Mouse (Mus musculus) limb, embryonic 14.5 days (tissue): ENCODE data around the gene Tmem33. TPM values are rescaled to one million over a fixed set of nuclear protein-coding genes. Genes with fewer than 3 reads are reported as not detected.

Experiments used
- ATAC-seq: fragments of 200-750 bp; cut with Nextera tagmentation; 2 replicates; pipeline ENCODE4 v1.8.0; 2017; ENCODE audit warnings: low read depth, moderate number of reproducible peaks, moderate TSS enrichment; ENCODE audit not compliant: low FRiP score
- DNase-seq: peaks from one replicate; pipeline ENCODE4 v3.0.0-alpha.2; 2015; ENCODE audit warnings: low spot score
- H3K27ac ChIP-seq: fragments of 300-500 bp; sonication (generic); replicated peaks from 2 replicates; pipeline ENCODE4 v1.5.1; 2014; ENCODE audit warnings: low read depth, mild to moderate bottlenecking, low read length, moderate library complexity, mixed read lengths
- H3K27me3 ChIP-seq: fragments of 300-500 bp; sonication (generic); 2 replicates; pipeline ENCODE4 v1.6.1; 2014; ENCODE audit warnings: low read length, mixed read lengths; ENCODE audit not compliant: control insufficient read depth, insufficient read depth
- H3K36me3 ChIP-seq: fragments of 300-500 bp; sonication (generic); 2 replicates; pipeline ENCODE4 v1.6.1; 2014; ENCODE audit warnings: mild to moderate bottlenecking, low read length, moderate library complexity, mixed read lengths; ENCODE audit not compliant: control insufficient read depth, insufficient read depth
- H3K4me1 ChIP-seq: fragments of 300-500 bp; sonication (generic); 2 replicates; pipeline ENCODE4 v1.6.1; 2014; ENCODE audit warnings: antibody characterized with exemption, low read length, mixed read lengths; ENCODE audit not compliant: control insufficient read depth, insufficient read depth
- H3K4me2 ChIP-seq: fragments of 300-500 bp; sonication (generic); replicated peaks from 2 replicates; pipeline ENCODE4 v1.6.1; 2014; ENCODE audit warnings: low read depth, mild to moderate bottlenecking, low read length, moderate library complexity; ENCODE audit not compliant: severe bottlenecking
- H3K4me3 ChIP-seq: fragments of 300-500 bp; sonication (generic); replicated peaks from 2 replicates; pipeline ENCODE4 v1.5.1; 2014; ENCODE audit warnings: low read length
- H3K9ac ChIP-seq: fragments of 300-500 bp; sonication (generic); 2 replicates; pipeline ENCODE4 v1.6.1; 2014; ENCODE audit warnings: mild to moderate bottlenecking, low read depth, low read length, moderate library complexity; ENCODE audit not compliant: severe bottlenecking
- H3K9me3 ChIP-seq: fragments of 300-500 bp; sonication (generic); 2 replicates; pipeline ENCODE4 v1.6.1; 2016; ENCODE audit warnings: low read length; ENCODE audit not compliant: control insufficient read depth
- POLR2A ChIP-seq: fragments of 200-500 bp; IDR thresholded peaks from 2 replicates; pipeline ENCODE4 v1.8.0; 2012; ENCODE audit warnings: inconsistent platforms, mild to moderate bottlenecking, moderate library complexity, borderline replicate concordance; ENCODE audit not compliant: insufficient read depth, insufficient read length; ENCODE audit errors: extremely low read depth
- WGBS: fragments of 180-500 bp; shearing (Covaris S2); extraction: QIAGEN DNeasy Blood & Tissue Kit; methylation state at CpG from one replicate; pipeline ENCODE4 v1.1.7; 2014; 5-methylcytosine and 5-hydroxymethylcytosine counted together
- polyA plus RNA-seq, 2 experiments: library from polyadenylated mRNA; depleted of rRNA in 1 of 2; stranded (reverse) in 1 of 2; unstranded in 1 of 2; fragments of >200 nt; fragmentation: Nextera tagmentation in 1 of 2; extraction: Ambion mirVana in 1 of 2; gene quantifications; 2 replicates each; pipeline versions ENCODE4 v1.2.1 to v1.2.3; 2012 to 2014

The Tmem33 gene
- polyA plus RNA-seq, 2 experiments: 55.4 to 77.5 TPM

DNA sequence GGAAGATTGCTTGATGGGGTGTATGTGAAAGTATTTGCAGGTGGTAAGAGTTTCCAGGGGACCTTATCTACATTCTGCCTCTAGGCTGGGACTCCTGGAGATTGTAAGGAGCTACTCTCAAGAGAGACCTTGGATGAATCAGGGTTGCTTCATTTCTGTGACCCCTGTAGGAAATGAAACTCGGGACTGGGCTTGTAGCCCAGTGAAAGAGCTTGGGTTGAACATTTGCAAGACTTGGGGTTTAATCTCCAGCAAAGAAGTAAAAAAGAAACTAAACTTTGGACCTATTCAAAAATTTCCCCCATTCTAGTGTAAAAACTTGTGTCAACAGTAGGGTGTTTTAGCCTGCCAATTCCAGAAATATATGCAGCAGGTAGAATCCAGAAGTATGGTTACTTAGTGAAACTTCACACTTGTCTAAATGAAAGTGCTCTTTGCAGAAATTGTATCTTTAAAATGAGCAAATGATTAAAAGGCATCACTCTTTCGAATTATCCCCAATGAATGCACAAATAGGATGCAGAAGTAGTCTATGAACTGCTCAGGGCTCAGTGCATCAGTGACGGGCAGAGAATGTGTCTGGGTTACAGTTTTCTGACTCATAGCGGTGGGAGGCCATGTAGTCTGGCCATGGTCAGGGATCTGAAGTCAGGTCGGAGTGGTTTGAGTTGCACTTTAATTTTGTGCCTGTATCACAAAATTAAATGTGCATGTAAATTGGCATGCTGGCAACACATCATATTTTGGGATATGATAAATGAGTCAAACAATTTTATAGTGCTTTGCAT lies 36.9 kb downstream of the Tmem33 start:
- Histone ChIP-seq H3K9me3 (no peaks in the 10 kb centered on the region), H3K27ac (no peak overlapping the region), H3K4me3 (no peak overlapping the region), H3K9ac (no peak overlapping the region), H3K36me3 (peaks cover 3% of the 10 kb centered on the region; the same call in 1 of the 2 replicates), H3K4me2 (no peak overlapping the region), H3K4me1 (no peaks in the 10 kb centered on the region), H3K27me3 (no peaks in the 10 kb centered on the region)
- DNase-seq (no peak), ATAC-seq (no peak)
- WGBS: 80% methylated on average over 5 of the region's 5 CpGs
- TF ChIP-seq POLR2A: no peak

DNA sequence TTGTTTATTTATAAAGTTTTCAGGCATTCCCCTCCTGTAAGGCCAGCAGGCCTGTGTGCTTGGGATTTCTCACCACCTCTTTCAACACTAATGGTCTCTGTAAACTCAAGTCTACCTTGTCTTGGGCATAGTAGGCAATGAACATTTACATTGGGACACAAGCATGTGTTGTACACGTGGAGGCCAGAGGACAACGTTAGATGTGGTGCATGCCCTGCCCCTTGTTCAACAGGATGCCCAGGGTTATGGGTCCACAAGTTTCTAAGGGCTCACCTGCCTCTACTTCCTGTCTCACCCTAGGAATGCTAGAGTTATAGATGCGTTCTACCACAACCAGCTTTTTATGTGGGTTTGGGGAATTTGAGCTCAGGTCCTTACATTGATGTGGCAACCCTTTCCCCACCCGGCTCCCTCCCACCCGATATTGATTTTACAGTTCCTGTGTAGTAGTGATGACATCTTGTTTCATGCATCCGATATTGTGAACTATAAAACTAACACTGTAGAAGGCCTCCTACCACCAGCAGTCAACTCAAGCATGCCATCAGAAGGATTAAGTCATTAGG lies 39.6 kb downstream of the Tmem33 start:
- no peaks in the 10 kb centered on the region for H3K27me3 ChIP-seq
- no peak overlapping the region for H3K27ac ChIP-seq
- no peak for TF ChIP-seq POLR2A
- H3K4me3 ChIP-seq: no peak overlapping the region
- H3K4me1 ChIP-seq: no peaks in the 10 kb centered on the region
- WGBS: 80% methylated on average over 6 of the region's 6 CpGs
- no peak overlapping the region for H3K4me2 ChIP-seq
- no peak for DNase-seq
- no peak overlapping the region for H3K9ac ChIP-seq
- H3K9me3 ChIP-seq: no peaks in the 10 kb centered on the region
- no peak for ATAC-seq
- peaks cover 3% of the 10 kb centered on the region; the same call in 1 of the 2 replicates for H3K36me3 ChIP-seq

DNA sequence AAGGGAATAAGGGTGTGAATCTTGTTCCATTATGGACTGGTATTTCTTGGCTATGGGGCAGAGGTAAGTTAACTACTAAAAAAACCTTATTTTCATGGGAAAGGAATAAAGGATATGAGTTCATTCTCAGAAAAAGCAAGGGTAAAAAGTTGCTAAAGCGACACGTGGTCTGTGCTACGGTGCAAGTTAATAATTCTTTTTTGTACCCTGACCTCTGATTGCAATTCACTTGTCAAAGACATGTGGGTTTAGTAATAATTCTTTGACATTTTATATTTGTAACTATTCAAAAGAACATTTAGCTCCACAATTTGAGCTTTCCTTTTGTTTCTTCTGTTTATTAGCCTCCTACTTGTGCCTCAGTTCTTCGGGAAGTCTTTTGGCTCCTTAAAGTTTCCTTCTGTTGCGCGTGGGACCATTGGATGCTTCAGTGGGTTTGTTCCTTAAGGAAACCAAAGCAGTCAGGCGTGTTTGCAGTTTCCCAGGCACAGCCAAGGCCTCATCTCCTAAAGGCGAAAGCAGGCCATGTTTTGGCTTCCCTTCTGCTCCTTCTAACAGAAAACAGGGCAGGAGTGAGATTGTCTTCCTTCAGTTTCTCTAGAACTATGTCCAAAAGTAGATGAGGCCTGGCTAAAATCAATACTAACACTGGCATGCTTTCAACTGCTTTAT lies 40.7 kb downstream of the Tmem33 start:
- no peak for ATAC-seq
- Histone ChIP-seq H3K4me1 (no peaks in the 10 kb centered on the region), H3K4me3 (no peak overlapping the region), H3K4me2 (no peak overlapping the region), H3K9me3 (no peaks in the 10 kb centered on the region), H3K27me3 (no peaks in the 10 kb centered on the region), H3K9ac (no peak overlapping the region), H3K36me3 (no peaks in the 10 kb centered on the region), H3K27ac (no peak overlapping the region)
- no peak for TF ChIP-seq POLR2A
- no peak for DNase-seq
- 96% methylated on average over 8 of the region's 8 CpGs for WGBS

DNA sequence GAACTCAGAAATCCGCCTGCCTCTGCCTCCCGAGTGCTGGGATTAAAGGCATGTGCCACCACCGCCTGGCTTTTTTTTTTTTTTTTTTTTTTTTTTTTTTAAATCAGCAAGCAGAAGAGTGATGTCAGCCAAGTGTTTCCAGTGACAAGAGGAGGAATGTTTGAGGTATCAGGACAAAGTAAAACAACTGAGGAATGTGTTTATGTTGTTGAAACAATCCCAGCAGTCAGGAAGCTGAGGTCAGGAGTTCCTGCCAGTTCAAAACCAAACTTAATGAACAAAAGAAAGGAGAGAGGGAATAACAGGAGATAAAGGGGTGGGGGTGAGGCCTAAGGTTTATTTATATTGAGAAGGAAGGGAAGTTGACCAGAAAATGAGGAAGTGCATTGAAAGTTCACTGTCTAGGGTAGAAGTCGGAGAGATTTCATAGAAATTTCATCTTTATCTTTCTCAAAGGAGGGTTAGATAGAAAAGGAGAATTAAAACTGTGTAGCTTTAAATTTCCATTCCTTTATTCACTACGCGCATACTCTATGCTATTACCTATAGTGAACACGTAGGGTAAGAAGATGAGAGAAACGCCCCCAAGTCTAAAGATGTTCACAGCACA lies 41.5 kb downstream of the Tmem33 start:
- Histone ChIP-seq H3K27me3 (no peaks in the 10 kb centered on the region), H3K9me3 (no peaks in the 10 kb centered on the region), H3K9ac (no peak overlapping the region), H3K36me3 (no peaks in the 10 kb centered on the region), H3K4me3 (no peak overlapping the region), H3K27ac (no peak overlapping the region), H3K4me1 (no peaks in the 10 kb centered on the region), H3K4me2 (no peak overlapping the region)
- ATAC-seq (no peak), DNase-seq (no peak)
- whole genome bisulfite sequencing: 87% methylated on average over 8 of the region's 8 CpGs
- TF ChIP-seq POLR2A: no peak

DNA sequence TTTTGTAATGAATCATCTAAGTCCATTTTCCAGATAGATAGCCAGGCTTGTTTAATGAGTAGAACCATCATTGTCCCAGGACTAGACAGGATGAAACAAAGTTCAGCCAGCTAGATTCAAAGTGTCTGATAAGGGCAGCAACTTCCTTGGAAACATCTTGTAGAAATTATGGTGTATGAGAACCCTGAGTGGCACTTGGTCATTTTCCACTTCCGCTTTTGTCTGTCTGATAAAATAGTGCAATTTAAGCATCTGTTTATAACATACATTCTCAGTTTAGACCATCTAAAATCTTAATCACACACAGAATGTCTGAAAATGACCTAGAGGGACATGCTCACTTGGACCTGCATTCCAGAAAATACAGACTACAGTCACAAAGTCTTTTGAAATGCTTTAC lies 43.5 kb downstream of the Tmem33 start:
- Histone ChIP-seq H3K4me2 (no peak overlapping the region), H3K4me1 (peaks cover 6% of the 10 kb centered on the region), H3K27me3 (no peaks in the 10 kb centered on the region), H3K9me3 (no peaks in the 10 kb centered on the region), H3K4me3 (no peak overlapping the region), H3K9ac (no peak overlapping the region), H3K36me3 (no peaks in the 10 kb centered on the region), H3K27ac (no peak overlapping the region)
- ATAC-seq (no peak), DNase-seq (no peak)
- TF ChIP-seq POLR2A: no peak
- 91% methylated on average over 1 of the region's 1 CpGs for WGBS
